Mouse (Mus musculus) spleen, adult 2 months (tissue): ENCODE data around the gene Egln1. TPM values are rescaled to one million over a fixed set of nuclear protein-coding genes. Genes with fewer than 3 reads are reported as not detected.

ENCODE experiments used
- DNase-seq, 2 experiments: peaks; one replicate each; pipeline versions ENCODE4 v3.0.0 to v3.0.0-alpha.2; 2012 to 2021; ENCODE audit warnings: low spot score in 2 of 2, low read depth in 1 of 2
- H3K27ac ChIP-seq: fragments of 200-500 bp; 2 replicates; pipeline ENCODE4 v1.5.1; 2012; ENCODE audit warnings: low read length, inconsistent platforms; ENCODE audit not compliant: insufficient read depth
- H3K27me3 ChIP-seq: fragments of 200-500 bp; 2 replicates; pipeline ENCODE4 v1.6.1; 2012; ENCODE audit warnings: mild to moderate bottlenecking, moderate library complexity, low read length, inconsistent platforms; ENCODE audit not compliant: control insufficient read depth, insufficient read depth
- H3K36me3 ChIP-seq: fragments of 200-500 bp; 2 replicates; pipeline ENCODE4 v1.6.1; 2012; ENCODE audit warnings: mild to moderate bottlenecking, low read length, inconsistent platforms; ENCODE audit not compliant: control insufficient read depth, insufficient read depth
- H3K4me1 ChIP-seq: fragments of 200-500 bp; 2 replicates; pipeline ENCODE4 v1.6.1; 2011; ENCODE audit warnings: inconsistent platforms; ENCODE audit not compliant: control insufficient read depth, insufficient read depth, insufficient read length
- H3K4me3 ChIP-seq: fragments of 200-500 bp; 2 replicates; pipeline ENCODE4 v1.5.1; 2011; ENCODE audit warnings: mild to moderate bottlenecking, inconsistent platforms; ENCODE audit not compliant: insufficient read depth, insufficient read length; ENCODE audit errors: extremely low read depth
- CTCF ChIP-seq: fragments of 200-500 bp; IDR thresholded peaks from 2 replicates; pipeline ENCODE4 v1.5.1; 2011; ENCODE audit warnings: mild to moderate bottlenecking, inconsistent platforms; ENCODE audit not compliant: insufficient read depth, insufficient read length, insufficient replicate concordance; ENCODE audit errors: extremely low read depth
- POLR2A ChIP-seq: fragments of 200-500 bp; IDR thresholded peaks from 2 replicates; pipeline ENCODE4 v1.6.1; 2011; ENCODE audit warnings: low read depth, low read length, inconsistent platforms
- WGBS: fragments of 180-500 bp; shearing (Covaris S2); methylation state at CpG from one replicate; pipeline ENCODE4 v1.1.7; 2018; 5-methylcytosine and 5-hydroxymethylcytosine counted together
- polyA plus RNA-seq: library from polyadenylated mRNA; depleted of rRNA; stranded (reverse); fragments of >200 nt; gene quantifications from 2 replicates; pipeline ENCODE4 v1.2.3, GENCODE M21; 2012

Gene Egln1
- polyA plus RNA-seq, 1 experiment = 12.1 TPM

DNA sequence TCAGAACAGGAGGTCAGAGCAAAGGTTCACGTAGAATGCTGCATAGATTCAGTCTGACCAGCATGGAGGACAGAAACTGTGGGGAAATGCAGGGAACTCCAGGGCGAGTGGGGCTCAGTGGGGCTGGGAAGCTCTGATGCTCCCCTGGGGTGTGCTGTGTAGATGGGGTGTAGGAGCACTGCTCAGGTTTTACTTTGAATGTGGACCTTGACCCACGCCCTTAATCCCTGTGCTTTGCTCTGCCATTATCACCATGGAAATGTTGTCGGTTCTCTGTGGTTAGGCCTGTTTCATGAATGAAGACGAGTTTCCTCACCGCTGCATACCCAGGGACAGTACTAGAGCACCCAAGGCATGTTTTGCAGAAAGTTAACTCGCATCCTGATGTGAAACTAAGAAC lies 77.7 kb downstream of the Egln1 start:
- Histone ChIP-seq H3K27ac (no peak overlapping the region), H3K4me3 (no peak overlapping the region), H3K4me1 (0 out of 2 replicates have a peak, but pooled peaks cover 3% of the 10 kb centered on the region), H3K36me3 (peaks cover 34% of the 10 kb centered on the region), H3K27me3 (no peaks in the 10 kb centered on the region)
- 98% methylated on average over 7 of the region's 7 CpGs for WGBS
- TF ChIP-seq CTCF (no peak), POLR2A (no peak)
- DNase-seq = no peak

DNA sequence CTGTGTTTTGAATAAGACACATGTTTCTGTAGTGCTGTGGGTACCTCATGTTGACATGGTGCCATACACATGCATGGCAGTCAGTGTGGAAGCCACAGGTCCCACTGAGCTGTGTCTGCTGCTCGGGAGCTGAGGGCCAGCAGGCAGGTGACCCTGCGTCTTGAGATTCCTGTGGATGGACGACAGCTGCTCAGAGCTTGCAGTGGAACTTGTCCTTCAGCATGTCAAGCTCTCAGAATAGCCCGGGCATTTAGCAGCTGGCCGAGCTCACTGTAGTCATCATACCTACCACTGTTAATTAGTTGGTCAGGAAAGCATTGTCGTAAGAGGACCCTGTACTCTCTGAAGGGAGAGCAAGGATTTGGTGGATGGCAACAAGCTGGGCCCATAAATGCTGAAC lies 79.4 kb downstream of the Egln1 start:
- no peak overlapping the region for H3K4me3 ChIP-seq
- H3K27ac ChIP-seq = no peak overlapping the region
- DNase-seq = no peak
- no peak for TF ChIP-seq POLR2A
- TF ChIP-seq CTCF = no peak
- no peaks in the 10 kb centered on the region for H3K27me3 ChIP-seq
- H3K36me3 ChIP-seq = peaks cover 25% of the 10 kb centered on the region
- WGBS = 90% methylated on average over 6 of the region's 6 CpGs
- peaks cover 11% of the 10 kb centered on the region; the same call in 1 of the 2 replicates for H3K4me1 ChIP-seq

DNA sequence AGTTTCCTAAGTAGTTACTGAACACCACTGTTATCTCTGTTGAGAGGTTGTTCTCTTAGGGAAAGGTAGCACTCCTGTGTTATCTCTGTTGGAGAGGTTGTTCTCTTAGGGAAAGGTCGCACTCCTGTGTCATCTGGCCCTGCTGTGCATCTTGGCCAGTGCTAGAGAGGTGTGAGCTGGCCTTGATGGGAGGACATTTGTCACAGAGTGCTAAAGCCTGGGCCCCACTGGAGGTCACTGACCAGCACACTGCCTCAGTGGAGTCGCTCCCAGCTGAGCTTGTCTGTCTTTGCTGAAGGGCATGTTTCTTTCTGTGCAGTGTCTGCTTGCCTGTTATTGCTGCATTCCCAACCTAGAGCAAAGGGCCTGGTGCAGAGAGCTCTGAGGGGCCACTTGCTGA lies 82.0 kb downstream of the Egln1 start:
- H3K4me3 ChIP-seq = no peak overlapping the region
- 86% methylated on average over 2 of the region's 2 CpGs for WGBS

DNA sequence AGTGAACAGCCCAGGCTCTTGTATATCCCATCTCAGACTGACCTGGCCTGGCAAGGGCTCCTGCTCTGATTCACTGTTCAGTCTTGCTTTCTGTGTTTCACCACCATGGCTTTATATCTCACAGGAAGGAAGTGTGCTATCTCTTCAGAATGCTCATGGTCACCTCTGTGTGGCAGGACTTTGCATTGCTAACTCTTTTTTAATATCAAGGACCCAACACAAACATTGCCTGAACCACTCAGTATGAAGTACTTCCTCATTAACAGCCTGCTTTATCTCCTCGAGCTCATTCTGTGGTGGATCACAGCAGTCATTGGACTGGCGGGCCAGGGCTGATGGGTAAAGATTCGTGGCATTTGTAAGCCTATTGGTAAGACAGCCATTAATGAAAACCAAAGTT lies 82.5 kb downstream of the Egln1 start:
- Histone ChIP-seq H3K4me3 (no peak overlapping the region), H3K36me3 (peaks cover 5% of the 10 kb centered on the region), H3K27ac (no peak overlapping the region), H3K27me3 (no peaks in the 10 kb centered on the region), H3K4me1 (peaks cover 14% of the 10 kb centered on the region; the same call in 1 of the 2 replicates)
- 37% methylated on average over 3 of the region's 3 CpGs for WGBS
- no peak for DNase-seq
- no peak for TF ChIP-seq POLR2A
- TF ChIP-seq CTCF = no peak

More for the DNA sequence above, 82.0 kb downstream of the Egln1 start:
- no peak for DNase-seq
- Histone ChIP-seq H3K27me3 (no peaks in the 10 kb centered on the region), H3K27ac (no peak overlapping the region), H3K36me3 (peaks cover 8% of the 10 kb centered on the region), H3K4me1 (peaks cover 13% of the 10 kb centered on the region; the same call in 1 of the 2 replicates)
- TF ChIP-seq CTCF = no peak

DNA sequence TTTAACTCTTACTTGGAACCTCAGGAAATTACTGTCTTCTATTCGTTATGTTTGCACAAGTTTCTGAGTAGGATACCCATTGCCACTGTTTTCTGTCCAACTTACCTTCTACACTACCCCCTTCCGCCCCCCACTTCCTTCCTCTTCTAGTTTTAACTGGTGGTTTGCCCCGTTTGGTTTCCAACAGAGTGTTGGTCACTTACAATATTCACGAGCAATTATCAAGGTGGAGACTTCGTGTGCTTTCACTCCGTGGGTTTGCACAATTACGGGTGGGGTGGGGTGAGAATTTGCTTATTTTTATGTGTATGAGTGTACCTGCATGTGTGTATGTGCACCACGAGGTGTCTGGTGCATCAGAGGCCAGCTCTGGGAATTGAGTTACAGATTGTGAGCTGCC lies 85.4 kb downstream of the Egln1 start:
- Histone ChIP-seq H3K36me3 (peaks cover 2% of the 10 kb centered on the region), H3K27ac (peak overlapping the region; percentile 84), H3K4me3 (peak overlapping the region; percentile 84), H3K4me1 (peaks cover 14% of the 10 kb centered on the region; the same call in 1 of the 2 replicates), H3K27me3 (no peaks in the 10 kb centered on the region)
- DNase-seq = no peak
- TF ChIP-seq CTCF (no peak), POLR2A (no peak)
- 1% methylated on average over 8 of the region's 8 CpGs for WGBS

DNA sequence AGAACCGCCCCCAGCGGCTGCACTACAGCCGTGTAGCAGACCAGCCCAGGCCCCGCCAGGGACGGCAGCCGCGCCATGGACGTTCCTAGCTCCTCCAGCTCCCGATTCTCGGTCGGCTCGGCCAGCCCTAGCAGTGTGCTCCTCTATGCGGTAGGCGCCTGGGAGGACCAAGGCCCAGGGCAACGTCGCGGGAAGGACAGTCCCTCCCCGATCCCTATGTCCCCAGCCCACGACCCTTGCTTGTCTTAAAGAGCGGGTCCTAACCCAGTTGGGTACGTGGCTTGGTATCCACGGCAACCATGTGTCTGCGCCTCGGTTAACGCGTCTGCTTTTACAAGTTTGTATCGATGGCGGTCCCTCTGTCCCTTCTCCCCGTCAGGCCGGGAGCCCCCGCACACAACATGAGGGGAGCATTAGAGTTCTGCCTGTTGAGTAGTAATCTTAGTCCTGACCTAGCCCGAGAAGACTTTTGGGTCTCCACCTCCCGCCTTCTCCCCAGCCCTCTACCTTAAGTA lies 85.9 kb downstream of the Egln1 start:
- H3K27ac ChIP-seq = peak overlapping the region; percentile 84
- H3K27me3 ChIP-seq = no peaks in the 10 kb centered on the region
- 0% methylated on average over 33 of the region's 33 CpGs for WGBS
- H3K4me1 ChIP-seq = peaks cover 14% of the 10 kb centered on the region; the same call in 1 of the 2 replicates
- H3K4me3 ChIP-seq = peak overlapping the region; percentile 84
- H3K36me3 ChIP-seq = peaks cover 2% of the 10 kb centered on the region
- DNase-seq = no peak
- TF ChIP-seq POLR2A (no peak), CTCF (no peak)

DNA sequence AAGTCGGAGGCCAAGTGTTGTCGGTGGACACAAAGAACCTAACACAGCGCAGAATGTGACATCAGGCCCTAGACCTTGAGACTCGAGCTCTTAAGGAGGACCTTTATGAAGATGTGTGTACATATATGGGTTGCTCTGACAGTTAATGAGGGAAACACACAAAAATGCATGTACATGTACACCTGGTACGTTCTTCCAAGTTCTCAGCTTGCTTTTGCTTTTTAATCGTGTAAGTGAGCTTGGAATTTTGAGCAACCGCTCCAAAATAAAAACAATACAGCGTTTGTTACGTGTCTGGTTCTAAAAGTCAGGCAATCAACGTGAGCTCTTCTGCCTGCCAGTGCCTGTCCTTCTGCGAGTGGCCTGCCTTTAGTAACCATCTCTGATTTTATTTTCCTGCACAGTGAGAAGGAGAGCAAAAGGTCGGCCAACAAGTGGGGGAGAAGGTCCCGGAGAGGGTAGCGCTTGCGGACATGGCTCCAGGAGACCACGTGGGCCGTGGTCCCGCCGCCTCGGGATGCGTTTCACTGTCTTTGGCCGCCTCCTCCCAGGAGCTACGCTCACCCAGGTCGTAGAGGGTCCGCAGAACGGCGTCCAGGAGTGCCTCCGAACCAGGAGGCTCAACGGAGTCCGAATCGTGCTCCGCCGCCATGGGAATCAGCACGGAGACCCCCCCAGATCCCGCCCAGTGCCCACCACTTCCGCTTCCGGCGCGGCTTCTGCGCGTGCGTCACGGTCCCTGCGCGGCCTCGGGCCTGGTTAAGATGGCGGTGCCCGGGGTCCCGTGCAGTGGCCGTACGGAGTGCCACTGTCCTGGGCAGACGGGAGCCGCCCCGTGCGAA lies 86.6 kb downstream of the Egln1 start, which contains the start of the genes Gnpat and 2810004N23Rik:
Gnpat (plus strand) TSS at position 713 of the 842 bp plus-strand sequence.
2810004N23Rik (minus strand) TSS at position 800 of the 842 bp plus-strand sequence.
- under 1% methylated on average over 55 of the region's 55 CpGs for WGBS
- TF ChIP-seq CTCF = no peak
- TF ChIP-seq POLR2A = peak; percentile 83

More for the DNA sequence above, 86.6 kb downstream of the Egln1 start, which contains the start of the genes Gnpat and 2810004N23Rik:
- peak within 1 kb of the TSS; percentile 86 for H3K27ac ChIP-seq
- DNase-seq = peak; percentile 73 to 91
- H3K36me3 ChIP-seq = peaks cover 2% of the 10 kb centered on the region
- H3K4me3 ChIP-seq = peak within 1 kb of the TSS; percentile 84
- H3K4me1 ChIP-seq = peaks cover 14% of the 10 kb centered on the region; the same call in 1 of the 2 replicates
- no peaks in the 10 kb centered on the region for H3K27me3 ChIP-seq
